Mouse (Mus musculus) embryonic facial prominence, embryonic 12.5 days (tissue): ENCODE results near the gene Nkd1. TPM values are rescaled to one million over a fixed set of nuclear protein-coding genes. Genes with fewer than 3 reads are reported as not detected.

Experiments
- ATAC-seq: fragments of 200-750 bp; cut with Nextera tagmentation; 2 replicates; pipeline ENCODE4 v1.8.0; 2017; ENCODE audit not compliant: insufficient number of reproducible peaks, insufficient read depth, low FRiP score, low TSS enrichment
- H3K27ac ChIP-seq: fragments of 300-500 bp; sonication (generic); 2 replicates; pipeline ENCODE4 v1.5.1; 2016; ENCODE audit warnings: mild to moderate bottlenecking
- H3K27me3 ChIP-seq: fragments of 300-500 bp; sonication (generic); 2 replicates; pipeline ENCODE4 v1.6.1; 2016; ENCODE audit warnings: mild to moderate bottlenecking, moderate library complexity
- H3K36me3 ChIP-seq: fragments of 300-500 bp; sonication (generic); 2 replicates; pipeline ENCODE4 v1.6.1; 2016; ENCODE audit warnings: mild to moderate bottlenecking
- H3K4me1 ChIP-seq: fragments of 300-500 bp; sonication (generic); 2 replicates; pipeline ENCODE4 v1.6.1; 2016
- H3K4me2 ChIP-seq: fragments of 300-500 bp; sonication (generic); replicated peaks from 2 replicates; pipeline ENCODE4 v1.6.1; 2016; ENCODE audit warnings: mild to moderate bottlenecking, moderate library complexity
- H3K4me3 ChIP-seq: fragments of 300-500 bp; sonication (generic); 2 replicates; pipeline ENCODE4 v1.5.1; 2016; ENCODE audit warnings: mild to moderate bottlenecking
- H3K9ac ChIP-seq: fragments of 300-500 bp; sonication (generic); 2 replicates; pipeline ENCODE4 v1.6.1; 2016; ENCODE audit warnings: mild to moderate bottlenecking, moderate library complexity
- H3K9me3 ChIP-seq: fragments of 300-500 bp; sonication (generic); 2 replicates; pipeline ENCODE4 v1.6.1; 2016; ENCODE audit warnings: mild to moderate bottlenecking, moderate library complexity
- WGBS: fragments of 180-500 bp; shearing (Covaris S2); methylation state at CpG from one replicate; pipeline ENCODE4 v1.1.7; 2016; 5-methylcytosine and 5-hydroxymethylcytosine counted together
- polyA plus RNA-seq: library from polyadenylated mRNA; unstranded; fragments of >200 nt; fragmentation: Nextera tagmentation; extraction: Ambion mirVana; gene quantifications from 2 replicates; pipeline ENCODE4 v1.2.1, GENCODE M21; 2016

Nkd1 gene
- polyA plus RNA-seq, result 82.5 and 89.0 TPM in 2 replicates

GRCm38 (mm10) chr8:88520985-88521527 lies at the start of gene Nkd1:
TSS of gene Nkd1 (plus strand) at chr8:88521354.
- Histone ChIP-seq H3K27ac (peak within 1 kb of the TSS; percentile 83), H3K4me2 (peak within 1 kb of the TSS; percentile 92), H3K9me3 (no peaks in the 10 kb centered on the region), H3K27me3 (peaks cover 3% of the 10 kb centered on the region; the same call in 1 of the 2 replicates), H3K4me1 (peaks cover 44% of the 10 kb centered on the region), H3K9ac (peak within 1 kb of the TSS; percentile 94), H3K36me3 (no peaks in the 10 kb centered on the region), H3K4me3 (peak within 1 kb of the TSS; percentile 85)
- under 1% methylated on average over 42 of the region's 67 CpGs for WGBS
- ATAC-seq, result peak; percentile 61

GRCm38 (mm10) chr8:88481290-88481689 lies 39.9 kb upstream of the Nkd1 start:
- ATAC-seq, result no peak
- 86% methylated on average over 4 of the region's 4 CpGs for WGBS

GRCm38 (mm10) chr8:88488391-88488829 lies 32.7 kb upstream of the Nkd1 start:
- WGBS, result 3% methylated on average over 5 of the region's 5 CpGs

More at GRCm38 (mm10) chr8:88481290-88481689, 39.9 kb upstream of the Nkd1 start:
- Histone ChIP-seq H3K9ac (no peak overlapping the region), H3K27ac (no peak overlapping the region), H3K9me3 (no peaks in the 10 kb centered on the region), H3K4me2 (no peak overlapping the region), H3K36me3 (no peaks in the 10 kb centered on the region), H3K27me3 (no peaks in the 10 kb centered on the region), H3K4me1 (0 out of 2 replicates have a peak, but pooled peaks cover 4% of the 10 kb centered on the region), H3K4me3 (no peak overlapping the region)

GRCm38 (mm10) chr8:88494076-88494475 lies 27.1 kb upstream of the Nkd1 start:
- H3K4me2 ChIP-seq, result no peak overlapping the region
- H3K27me3 ChIP-seq, result no peaks in the 10 kb centered on the region
- H3K27ac ChIP-seq, result no peak overlapping the region
- 0 out of 2 replicates have a peak, but pooled peaks cover 5% of the 10 kb centered on the region for H3K4me1 ChIP-seq
- H3K9ac ChIP-seq, result no peak overlapping the region
- WGBS, result 91% methylated on average over 2 of the region's 2 CpGs
- H3K9me3 ChIP-seq, result 0 out of 2 replicates have a peak, but pooled peaks cover 4% of the 10 kb centered on the region
- no peak for ATAC-seq
- H3K4me3 ChIP-seq, result no peak overlapping the region
- H3K36me3 ChIP-seq, result no peaks in the 10 kb centered on the region

More at GRCm38 (mm10) chr8:88488391-88488829, 32.7 kb upstream of the Nkd1 start:
- peaks cover 9% of the 10 kb centered on the region for H3K4me1 ChIP-seq
- H3K9ac ChIP-seq, result peak overlapping the region; percentile 27; the same call in 1 of the 2 replicates
- H3K4me3 ChIP-seq, result no peak overlapping the region
- H3K27ac ChIP-seq, result peak overlapping the region; percentile 50; the same call in 1 of the 2 replicates
- no peaks in the 10 kb centered on the region for H3K27me3 ChIP-seq
- no peak overlapping the region for H3K4me2 ChIP-seq
- 0 out of 2 replicates have a peak, but pooled peaks cover 4% of the 10 kb centered on the region for H3K9me3 ChIP-seq
- H3K36me3 ChIP-seq, result no peaks in the 10 kb centered on the region
- ATAC-seq, result peak; percentile 77; the same call in 1 of the 2 replicates

- Histone ChIP-seq H3K9me3 (0 out of 2 replicates have a peak, but pooled peaks cover 4% of the 10 kb centered on the region), H3K27ac (no peak overlapping the region), H3K4me1 (0 out of 2 replicates have a peak, but pooled peaks cover 5% of the 10 kb centered on the region), H3K4me2 (no peak overlapping the region), H3K4me3 (no peak overlapping the region), H3K27me3 (no peaks in the 10 kb centered on the region), H3K9ac (no peak overlapping the region), H3K36me3 (no peaks in the 10 kb centered on the region)
- 12% methylated on average over 11 of the region's 11 CpGs for WGBS
- no peak for ATAC-seq
These were observed 25.9 kb upstream of the Nkd1 start for GRCm38 (mm10) chr8:88495071-88495805.

- H3K9me3 ChIP-seq, result no peaks in the 10 kb centered on the region
- H3K27me3 ChIP-seq, result no peaks in the 10 kb centered on the region
- H3K27ac ChIP-seq, result no peak overlapping the region
- no peak overlapping the region for H3K4me2 ChIP-seq
- H3K4me1 ChIP-seq, result no peaks in the 10 kb centered on the region
- H3K4me3 ChIP-seq, result no peak overlapping the region
- H3K36me3 ChIP-seq, result no peaks in the 10 kb centered on the region
- whole genome bisulfite sequencing, result 90% methylated on average over 3 of the region's 3 CpGs
- no peak overlapping the region for H3K9ac ChIP-seq
- no peak for ATAC-seq
These were observed 19.0 kb upstream of the Nkd1 start for GRCm38 (mm10) chr8:88502143-88502542.

- Histone ChIP-seq H3K4me2 (no peak overlapping the region), H3K4me1 (0 out of 2 replicates have a peak, but pooled peaks cover under 1% of the 10 kb centered on the region), H3K9ac (no peak overlapping the region), H3K9me3 (no peaks in the 10 kb centered on the region), H3K4me3 (no peak overlapping the region), H3K27ac (no peak overlapping the region), H3K36me3 (no peaks in the 10 kb centered on the region), H3K27me3 (peaks cover 9% of the 10 kb centered on the region)
- ATAC-seq, result no peak
- 79% methylated on average over 5 of the region's 5 CpGs for WGBS
These were observed 14.2 kb upstream of the Nkd1 start for GRCm38 (mm10) chr8:88506981-88507380.

GRCm38 (mm10) chr8:88511061-88511460 lies 10.1 kb upstream of the Nkd1 start:
- no peak overlapping the region for H3K4me2 ChIP-seq
- ATAC-seq, result no peak
- H3K36me3 ChIP-seq, result no peaks in the 10 kb centered on the region
- WGBS, result 94% methylated on average over 5 of the region's 5 CpGs
- no peak overlapping the region for H3K27ac ChIP-seq
- peaks cover 28% of the 10 kb centered on the region for H3K27me3 ChIP-seq
- H3K9ac ChIP-seq, result no peak overlapping the region
- no peaks in the 10 kb centered on the region for H3K9me3 ChIP-seq
- H3K4me1 ChIP-seq, result peaks cover 8% of the 10 kb centered on the region
- H3K4me3 ChIP-seq, result no peak overlapping the region

- no peaks in the 10 kb centered on the region for H3K36me3 ChIP-seq
- no peaks in the 10 kb centered on the region for H3K9me3 ChIP-seq
- 0 out of 2 replicates have a peak overlapping the region, but pooled peaks have one; percentile 0 for H3K4me3 ChIP-seq
- no peak overlapping the region for H3K27ac ChIP-seq
- H3K4me2 ChIP-seq, result peak overlapping the region; percentile 11; the same call in 1 of the 2 replicates
- ATAC-seq, result no peak
- 7% methylated on average over 15 of the region's 15 CpGs for WGBS
- H3K9ac ChIP-seq, result no peak overlapping the region
- peaks cover 8% of the 10 kb centered on the region for H3K4me1 ChIP-seq
- H3K27me3 ChIP-seq, result peaks cover 28% of the 10 kb centered on the region
These were observed 8.9 kb upstream of the Nkd1 start for GRCm38 (mm10) chr8:88512094-88512794.

- Histone ChIP-seq H3K27me3 (peaks cover 11% of the 10 kb centered on the region), H3K9me3 (no peaks in the 10 kb centered on the region), H3K27ac (no peak overlapping the region), H3K4me3 (no peak overlapping the region), H3K36me3 (no peaks in the 10 kb centered on the region), H3K4me1 (peaks cover 13% of the 10 kb centered on the region), H3K9ac (no peak overlapping the region), H3K4me2 (no peak overlapping the region)
- WGBS, result 61% methylated on average over 9 of the region's 9 CpGs
- no peak for ATAC-seq
These were observed 3.1 kb upstream of the Nkd1 start for GRCm38 (mm10) chr8:88518047-88518446.

- no peaks in the 10 kb centered on the region for H3K9me3 ChIP-seq
- H3K4me2 ChIP-seq, result peak overlapping the region; percentile 92
- no peak overlapping the region for H3K4me3 ChIP-seq
- no peaks in the 10 kb centered on the region for H3K36me3 ChIP-seq
- H3K4me1 ChIP-seq, result peaks cover 37% of the 10 kb centered on the region
- 9% methylated on average over 13 of the region's 13 CpGs for WGBS
- H3K9ac ChIP-seq, result no peak overlapping the region
- no peak for ATAC-seq
- no peak overlapping the region for H3K27ac ChIP-seq
- peaks cover 3% of the 10 kb centered on the region; the same call in 1 of the 2 replicates for H3K27me3 ChIP-seq
These were observed 773 bp upstream of the Nkd1 start for GRCm38 (mm10) chr8:88520381-88520780.
